Mouse (Mus musculus): Measurements from ENCODE around the gene 2410002F23Rik. TPM values are rescaled to one million over a fixed set of nuclear protein-coding genes. Genes with fewer than 3 reads are reported as not detected.

Gene 2410002F23Rik
- polyA plus RNA-seq, 1 experiment: 40.9 TPM

- Histone ChIP-seq H3K4me2 (ENCODE audit: low read depth) (no peak within 1 kb of the TSS), H3K4me3 (no peak within 1 kb of the TSS), H3K36me3 (ENCODE audit: control insufficient read depth, insufficient read depth) (no peaks in the 10 kb centered on the region), H3K79me2 (ENCODE audit: control insufficient read depth, insufficient read depth) (no peaks in the 10 kb centered on the region), H3K27me3 (ENCODE audit: control insufficient read depth, insufficient read depth, insufficient read length) (peaks cover 15% of the 10 kb centered on the region), H3ac (ENCODE audit: control insufficient read depth, insufficient read length) (no peak within 1 kb of the TSS)
- TF ChIP-seq TCF12 (IDR thresholded peaks at IDR 0.05; ENCODE audit: insufficient read depth, poor library complexity, severe bottlenecking) (no peak), SRF (IDR thresholded peaks at IDR 0.05; ENCODE audit: control insufficient read depth, insufficient read length, low read depth) (no peak), POLR2AphosphoS2 (IDR thresholded peaks at IDR 0.05; ENCODE audit: insufficient read length, low read depth) (no peak), MAX (IDR thresholded peaks at IDR 0.05; ENCODE audit: low read depth) (no peak), E2F4 (IDR thresholded peaks at IDR 0.05; ENCODE audit: insufficient read depth) (no peak), POLR2A (IDR thresholded peaks at IDR 0.05; ENCODE audit: insufficient read length, low read depth) (no peak), MYOG (IDR thresholded peaks at IDR 0.05; ENCODE audit: control insufficient read depth in 1 of 3, insufficient read depth in 1 of 3, insufficient read length in 2 of 3, low read depth in 2 of 3) (no peak), REST (IDR thresholded peaks at IDR 0.05; ENCODE audit: insufficient read depth, insufficient read length) (no peak), CEBPB (IDR thresholded peaks at IDR 0.05; ENCODE audit: insufficient read depth, poor library complexity, severe bottlenecking) (no peak), USF1 (IDR thresholded peaks at IDR 0.05; ENCODE audit: low read depth) (no peak)
These were observed 10.8 kb downstream of the 2410002F23Rik start, which contains the start of gene Acp4 for GRCm38 (mm10) chr7:44257278-44257677. Acp4 (minus strand) TSS chr7:44257378.

- H3K27me3 ChIP-seq (ENCODE audit: control insufficient read depth, insufficient read depth, insufficient read length): peaks cover 32% of the 10 kb centered on the region
- no peaks in the 10 kb centered on the region for H3K36me3 ChIP-seq (ENCODE audit: control insufficient read depth, insufficient read depth)
- H3K4me2 ChIP-seq (ENCODE audit: low read depth): no peak overlapping the region
- no peak overlapping the region for H3ac ChIP-seq (ENCODE audit: control insufficient read depth, insufficient read length)
- TF ChIP-seq POLR2AphosphoS2 (IDR thresholded peaks at IDR 0.05; ENCODE audit: insufficient read length, low read depth): no peak
- TF ChIP-seq SRF (IDR thresholded peaks at IDR 0.05; ENCODE audit: control insufficient read depth, insufficient read length, low read depth): no peak
- TF ChIP-seq E2F4 (IDR thresholded peaks at IDR 0.05; ENCODE audit: insufficient read depth): no peak
- no peak for TF ChIP-seq CEBPB (IDR thresholded peaks at IDR 0.05; ENCODE audit: insufficient read depth, poor library complexity, severe bottlenecking)
- TF ChIP-seq MYOG (IDR thresholded peaks at IDR 0.05; ENCODE audit: control insufficient read depth in 1 of 3, insufficient read depth in 1 of 3, insufficient read length in 2 of 3, low read depth in 2 of 3): no peak
- no peak for TF ChIP-seq REST (IDR thresholded peaks at IDR 0.05; ENCODE audit: insufficient read depth, insufficient read length)
- TF ChIP-seq TCF3 (IDR thresholded peaks at IDR 0.05; ENCODE audit: insufficient read length, low read depth): no peak
- TF ChIP-seq POLR2A (IDR thresholded peaks at IDR 0.05; ENCODE audit: insufficient read length, low read depth): no peak
- no peak for TF ChIP-seq TCF12 (IDR thresholded peaks at IDR 0.05; ENCODE audit: insufficient read depth, poor library complexity, severe bottlenecking)
- no peak overlapping the region for H3K4me3 ChIP-seq
- H3K79me2 ChIP-seq (ENCODE audit: control insufficient read depth, insufficient read depth): no peaks in the 10 kb centered on the region
These were observed 13.9 kb downstream of the 2410002F23Rik start for GRCm38 (mm10) chr7:44260410-44260809.

- no peak within 1 kb of the TSS for H3ac ChIP-seq (ENCODE audit: control insufficient read depth, insufficient read length)
- no peaks in the 10 kb centered on the region for H3K36me3 ChIP-seq (ENCODE audit: control insufficient read depth, insufficient read depth)
- H3K79me2 ChIP-seq (ENCODE audit: control insufficient read depth, insufficient read depth): no peaks in the 10 kb centered on the region
- H3K27me3 ChIP-seq (ENCODE audit: control insufficient read depth, insufficient read depth, insufficient read length): peaks cover 32% of the 10 kb centered on the region
- H3K4me3 ChIP-seq: no peak within 1 kb of the TSS
- no peak within 1 kb of the TSS for H3K4me2 ChIP-seq (ENCODE audit: low read depth)
- TF ChIP-seq SRF (IDR thresholded peaks at IDR 0.05; ENCODE audit: control insufficient read depth, insufficient read length, low read depth) (no peak), POLR2A (IDR thresholded peaks at IDR 0.05; ENCODE audit: insufficient read length, low read depth) (no peak)
These were observed 14.6 kb downstream of the 2410002F23Rik start, which contains the start of gene Gm15517 for GRCm38 (mm10) chr7:44261147-44261546. Gm15517 (plus strand) TSS chr7:44261447.

GRCm38 (mm10) chr7:44262791-44263643 lies 16.5 kb downstream of the 2410002F23Rik start:
- TF ChIP-seq TCF12 (IDR thresholded peaks at IDR 0.05; ENCODE audit: insufficient read depth, poor library complexity, severe bottlenecking) (no peak), USF1 (IDR thresholded peaks at IDR 0.05; ENCODE audit: low read depth) (no peak), TCF3 (IDR thresholded peaks at IDR 0.05; ENCODE audit: insufficient read length, low read depth) (no peak), MYOD1 (IDR thresholded peaks at IDR 0.05; ENCODE audit: control insufficient read depth in 1 of 3, insufficient read length in 2 of 3, low read depth in 2 of 3) (no peak), REST (IDR thresholded peaks at IDR 0.05; ENCODE audit: insufficient read depth, insufficient read length) (no peak), POLR2A (IDR thresholded peaks at IDR 0.05; ENCODE audit: insufficient read length, low read depth) (no peak), E2F4 (IDR thresholded peaks at IDR 0.05; ENCODE audit: insufficient read depth) (no peak), CEBPB (IDR thresholded peaks at IDR 0.05; ENCODE audit: insufficient read depth, poor library complexity, severe bottlenecking) (no peak), MAX (IDR thresholded peaks at IDR 0.05; ENCODE audit: low read depth) (no peak), MYOG (IDR thresholded peaks at IDR 0.05; ENCODE audit: control insufficient read depth in 1 of 3, insufficient read depth in 1 of 3, insufficient read length in 2 of 3, low read depth in 2 of 3) (no peak), POLR2AphosphoS2 (IDR thresholded peaks at IDR 0.05; ENCODE audit: insufficient read length, low read depth) (no peak), SRF (IDR thresholded peaks at IDR 0.05; ENCODE audit: control insufficient read depth, insufficient read length, low read depth) (no peak)
- Histone ChIP-seq H3K27me3 (ENCODE audit: control insufficient read depth, insufficient read depth, insufficient read length) (peaks cover 37% of the 10 kb centered on the region), H3K4me3 (no peak overlapping the region), H3ac (ENCODE audit: control insufficient read depth, insufficient read length) (no peak overlapping the region), H3K36me3 (ENCODE audit: control insufficient read depth, insufficient read depth) (no peaks in the 10 kb centered on the region), H3K4me2 (ENCODE audit: low read depth) (no peak overlapping the region), H3K79me2 (ENCODE audit: control insufficient read depth, insufficient read depth) (no peaks in the 10 kb centered on the region)

- Histone ChIP-seq H3K36me3 (ENCODE audit: control insufficient read depth, insufficient read depth) (no peaks in the 10 kb centered on the region), H3K79me2 (ENCODE audit: control insufficient read depth, insufficient read depth) (no peaks in the 10 kb centered on the region), H3K27me3 (ENCODE audit: control insufficient read depth, insufficient read depth, insufficient read length) (peaks cover 53% of the 10 kb centered on the region), H3ac (ENCODE audit: control insufficient read depth, insufficient read length) (no peak overlapping the region), H3K4me3 (no peak overlapping the region), H3K4me2 (ENCODE audit: low read depth) (no peak overlapping the region)
- TF ChIP-seq E2F4 (IDR thresholded peaks at IDR 0.05; ENCODE audit: insufficient read depth) (no peak), MAX (IDR thresholded peaks at IDR 0.05; ENCODE audit: low read depth) (no peak), USF1 (IDR thresholded peaks at IDR 0.05; ENCODE audit: low read depth) (no peak), TCF3 (IDR thresholded peaks at IDR 0.05; ENCODE audit: insufficient read length, low read depth) (no peak)
These were observed 21.6 kb downstream of the 2410002F23Rik start for GRCm38 (mm10) chr7:44268117-44268516.

All from myocyte (in vitro differentiated cells).